Mouse (Mus musculus) lung, embryonic 14.5 days (tissue): ENCODE measurements at regions not wholly inside any gene's neighbourhood (a gene's known extent, or its start where the extent isn't known, plus 50 kb on each side); places are given as distances from the start of the nearest gene placed in this dataset.
A peak's percentile ranks its signal among the peaks of the same experiment; 100 is the strongest.

Source experiments
- ATAC-seq: fragments of 200-750 bp; cut with Nextera tagmentation; 2 replicates; pipeline ENCODE4 v1.8.0; 2017; ENCODE audit warnings: mild to moderate bottlenecking, moderate TSS enrichment, moderate library complexity; ENCODE audit not compliant: insufficient read depth
- DNase-seq: peaks from one replicate; pipeline ENCODE4 v3.0.0-alpha.2; 2015
- H3K27ac ChIP-seq: fragments of 300-500 bp; sonication (generic); 2 replicates; pipeline ENCODE4 v1.5.1; 2014; ENCODE audit warnings: low read depth, mild to moderate bottlenecking, moderate library complexity
- H3K27me3 ChIP-seq: fragments of 300-500 bp; sonication (generic); 2 replicates; pipeline ENCODE4 v1.6.1; 2014; ENCODE audit warnings: low read length, control low read depth; ENCODE audit not compliant: insufficient read depth
- H3K36me3 ChIP-seq: fragments of 300-500 bp; sonication (generic); 2 replicates; pipeline ENCODE4 v1.6.1; 2014; ENCODE audit warnings: control low read depth; ENCODE audit not compliant: insufficient read depth
- H3K4me1 ChIP-seq: fragments of 300-500 bp; sonication (generic); 2 replicates; pipeline ENCODE4 v1.6.1; 2014; ENCODE audit warnings: antibody characterized with exemption, control low read depth; ENCODE audit not compliant: insufficient read depth
- H3K4me2 ChIP-seq: fragments of 300-500 bp; sonication (generic); 2 replicates; pipeline ENCODE4 v1.6.1; 2014; ENCODE audit warnings: mild to moderate bottlenecking
- H3K4me3 ChIP-seq: fragments of 300-500 bp; sonication (generic); 2 replicates; pipeline ENCODE4 v1.5.1; 2014; ENCODE audit warnings: low read depth, low read length
- H3K9ac ChIP-seq: fragments of 300-500 bp; sonication (generic); 2 replicates; pipeline ENCODE4 v1.6.1; 2014
- H3K9me3 ChIP-seq: fragments of 300-500 bp; sonication (generic); 2 replicates; pipeline ENCODE4 v1.6.1; 2016; ENCODE audit warnings: low read depth, low read length, control low read depth
- CTCF ChIP-seq: IDR thresholded peaks from 2 replicates; pipeline ENCODE4 v1.5.1; 2016; ENCODE audit warnings: antibody characterized with exemption, low read depth
- WGBS: fragments of 180-500 bp; shearing (Covaris S2); extraction: QIAGEN DNeasy Blood & Tissue Kit; methylation state at CpG from one replicate; pipeline ENCODE4 v1.1.7; 2014; 5-methylcytosine and 5-hydroxymethylcytosine counted together

DNA sequence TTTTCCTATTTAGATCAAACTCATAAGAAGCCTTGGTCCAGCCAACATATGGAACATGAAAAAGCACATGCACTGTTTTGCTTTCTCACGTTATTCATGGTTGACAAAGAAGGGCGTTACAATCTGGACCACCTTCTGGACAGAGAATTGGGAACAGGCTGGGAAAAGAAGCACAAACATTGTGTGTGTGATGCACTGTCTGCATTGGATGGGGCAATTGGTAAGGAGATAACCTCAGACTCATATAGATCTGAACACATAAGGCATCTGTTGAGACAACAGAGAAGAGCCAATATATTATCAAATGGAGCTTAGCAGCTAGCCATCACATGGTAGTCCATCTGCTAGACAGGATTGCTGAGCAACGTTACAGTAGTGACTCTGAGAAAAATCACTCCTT lies 317.1 kb downstream of the Fam84a start:
- Histone ChIP-seq H3K27ac (no peak overlapping the region), H3K4me1 (no peaks in the 10 kb centered on the region), H3K4me3 (no peak overlapping the region), H3K9me3 (no peaks in the 10 kb centered on the region), H3K27me3 (no peaks in the 10 kb centered on the region), H3K9ac (no peak overlapping the region), H3K4me2 (no peak overlapping the region), H3K36me3 (no peaks in the 10 kb centered on the region)
- ATAC-seq (no peak), DNase-seq (no peak)
- TF ChIP-seq CTCF, result no peak
- 75% methylated on average over 3 of the region's 3 CpGs for WGBS

DNA sequence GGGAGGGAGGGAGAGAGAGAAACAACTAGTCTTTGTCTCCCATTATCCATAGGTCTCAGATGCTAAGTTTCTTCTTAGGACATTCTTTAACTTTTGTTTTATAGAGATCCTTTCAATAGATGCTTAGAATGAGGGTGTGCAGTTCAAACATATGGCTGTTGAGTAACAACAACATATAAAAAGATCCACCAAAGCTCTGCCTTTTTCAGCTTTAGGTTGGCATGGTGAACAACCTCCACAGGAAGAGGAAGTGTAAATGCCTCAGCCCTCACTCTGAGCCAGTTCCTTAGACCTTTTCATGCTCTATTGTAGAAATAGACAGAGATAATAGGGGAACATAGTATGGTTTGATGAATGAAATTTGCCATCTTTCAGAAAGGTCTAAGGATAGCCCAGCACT lies 326.0 kb downstream of the Fam84a start:
- H3K4me2 ChIP-seq, result no peak overlapping the region

GRCm38 (mm10) chr12:13815500-13815899 lies 336.4 kb downstream of the Fam84a start:
- 53% methylated on average over 2 of the region's 2 CpGs for WGBS
- Histone ChIP-seq H3K9me3 (no peaks in the 10 kb centered on the region), H3K27ac (no peak overlapping the region), H3K9ac (no peak overlapping the region), H3K4me2 (no peak overlapping the region), H3K27me3 (no peaks in the 10 kb centered on the region), H3K4me1 (no peaks in the 10 kb centered on the region), H3K4me3 (no peak overlapping the region), H3K36me3 (no peaks in the 10 kb centered on the region)
- no peak for TF ChIP-seq CTCF
- ATAC-seq (no peak), DNase-seq (no peak)

More for the DNA sequence above, 326.0 kb downstream of the Fam84a start:
- Histone ChIP-seq H3K27me3 (no peaks in the 10 kb centered on the region), H3K36me3 (no peaks in the 10 kb centered on the region), H3K4me3 (no peak overlapping the region), H3K27ac (no peak overlapping the region), H3K9me3 (no peaks in the 10 kb centered on the region), H3K4me1 (no peaks in the 10 kb centered on the region), H3K9ac (no peak overlapping the region)
- ATAC-seq (no peak), DNase-seq (no peak)
- TF ChIP-seq CTCF, result no peak

DNA sequence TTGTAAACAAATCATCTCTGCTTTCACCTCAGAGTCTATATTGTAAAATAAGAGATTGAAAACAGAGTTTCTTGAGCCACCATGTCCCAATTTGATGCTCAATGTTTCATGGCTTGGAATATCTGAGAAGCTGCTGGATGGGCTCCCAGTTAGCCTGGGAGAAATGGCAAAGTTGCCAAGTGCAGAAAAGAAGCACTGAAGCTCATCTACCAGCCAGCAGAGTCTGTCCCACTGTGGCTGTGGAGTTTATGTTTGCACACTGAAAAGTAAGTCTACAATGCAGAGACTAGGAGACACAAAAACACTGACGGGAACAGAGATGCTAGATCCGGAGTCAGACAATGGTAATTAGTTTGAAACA lies 341.7 kb downstream of the Fam84a start:
- DNase-seq (peak; percentile 35), ATAC-seq (no peak)
- H3K9me3 ChIP-seq, result no peaks in the 10 kb centered on the region
- no peak overlapping the region for H3K9ac ChIP-seq
- H3K4me1 ChIP-seq, result no peaks in the 10 kb centered on the region
- no peaks in the 10 kb centered on the region for H3K27me3 ChIP-seq
- no peak overlapping the region for H3K4me3 ChIP-seq
- no peak overlapping the region for H3K27ac ChIP-seq
- 84% methylated on average over 2 of the region's 2 CpGs for WGBS
- no peak for TF ChIP-seq CTCF
- no peak overlapping the region for H3K4me2 ChIP-seq
- no peaks in the 10 kb centered on the region for H3K36me3 ChIP-seq

- Histone ChIP-seq H3K4me3 (no peak overlapping the region), H3K4me2 (no peak overlapping the region), H3K36me3 (no peaks in the 10 kb centered on the region), H3K9ac (no peak overlapping the region), H3K9me3 (no peaks in the 10 kb centered on the region), H3K4me1 (no peaks in the 10 kb centered on the region), H3K27me3 (no peaks in the 10 kb centered on the region), H3K27ac (no peak overlapping the region)
- no peak for DNase-seq
- TF ChIP-seq CTCF, result no peak
- WGBS, result 56% methylated on average over 6 of the region's 6 CpGs
- peak; percentile 54; the same call in 1 of the 2 replicates for ATAC-seq
Observed at GRCm38 (mm10) chr12:13809291-13810154, 342.3 kb downstream of the Fam84a start.

GRCm38 (mm10) chr12:13779752-13780151 lies 372.1 kb downstream of the Fam84a start:
- no peak for TF ChIP-seq CTCF
- H3K4me3 ChIP-seq, result no peak overlapping the region
- no peak overlapping the region for H3K27ac ChIP-seq
- no peak for ATAC-seq
- H3K4me2 ChIP-seq, result no peak overlapping the region
- WGBS, result 64% methylated on average over 2 of the region's 2 CpGs
- no peaks in the 10 kb centered on the region for H3K9me3 ChIP-seq
- no peak overlapping the region for H3K9ac ChIP-seq
- no peaks in the 10 kb centered on the region for H3K36me3 ChIP-seq
- no peaks in the 10 kb centered on the region for H3K4me1 ChIP-seq
- peak; percentile 24 for DNase-seq
- H3K27me3 ChIP-seq, result no peaks in the 10 kb centered on the region

DNA sequence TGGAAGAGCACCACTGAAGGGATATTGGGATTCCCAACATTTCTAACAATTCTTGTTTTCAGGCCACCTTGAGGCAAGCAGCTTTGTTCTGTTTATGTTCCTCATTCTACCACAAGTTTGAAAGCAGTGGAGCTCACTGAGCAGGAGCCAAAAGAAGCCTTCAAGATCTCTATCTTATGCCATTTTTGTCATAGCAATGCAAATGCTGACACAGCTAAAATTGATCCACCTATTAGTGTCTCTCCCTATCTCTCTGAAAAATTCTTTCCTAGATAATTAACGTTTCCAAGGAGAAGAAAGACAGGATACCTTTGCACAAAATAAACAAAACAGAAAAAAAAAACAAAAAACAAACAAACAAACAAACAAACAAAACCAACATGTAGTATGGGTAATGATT lies 375.2 kb downstream of the Fam84a start:
- WGBS, result 55% methylated on average over 1 of the region's 1 CpGs
- no peaks in the 10 kb centered on the region for H3K9me3 ChIP-seq
- DNase-seq, result no peak
- H3K36me3 ChIP-seq, result no peaks in the 10 kb centered on the region
- no peak for ATAC-seq
- TF ChIP-seq CTCF, result no peak
- H3K27ac ChIP-seq, result no peak overlapping the region
- no peak overlapping the region for H3K9ac ChIP-seq
- H3K4me3 ChIP-seq, result no peak overlapping the region
- no peaks in the 10 kb centered on the region for H3K4me1 ChIP-seq
- no peaks in the 10 kb centered on the region for H3K27me3 ChIP-seq
- no peak overlapping the region for H3K4me2 ChIP-seq
